Mouse (Mus musculus) neural tube, embryonic 13.5 days (tissue): ENCODE measurements at regions not wholly inside any gene's neighbourhood (a gene's known extent, or its start where the extent isn't known, plus 50 kb on each side); places are given as distances from the start of the nearest gene placed in this dataset.

Experiments used
- ATAC-seq: fragments of 200-750 bp; cut with Nextera tagmentation; 2 replicates; pipeline ENCODE4 v1.8.0; 2017; ENCODE audit warnings: low read depth, mild to moderate bottlenecking, moderate TSS enrichment, moderate library complexity
- H3K27ac ChIP-seq: fragments of 300-500 bp; sonication (generic); replicated peaks from 2 replicates; pipeline ENCODE4 v1.5.1; 2015; ENCODE audit warnings: moderate library complexity, mild to moderate bottlenecking, inconsistent platforms
- H3K27me3 ChIP-seq: fragments of 300-500 bp; sonication (generic); 2 replicates; pipeline ENCODE4 v1.6.1; 2015; ENCODE audit warnings: mild to moderate bottlenecking, inconsistent platforms
- H3K36me3 ChIP-seq: fragments of 300-500 bp; sonication (generic); 2 replicates; pipeline ENCODE4 v1.6.1; 2015; ENCODE audit warnings: mild to moderate bottlenecking, inconsistent platforms
- H3K4me1 ChIP-seq: fragments of 300-500 bp; sonication (generic); replicated peaks from 2 replicates; pipeline ENCODE4 v1.6.1; 2015; ENCODE audit warnings: inconsistent platforms
- H3K4me2 ChIP-seq: fragments of 300-500 bp; sonication (generic); 2 replicates; pipeline ENCODE4 v1.6.1; 2015; ENCODE audit warnings: inconsistent platforms, mild to moderate bottlenecking, moderate library complexity
- H3K4me3 ChIP-seq: fragments of 300-500 bp; sonication (generic); 2 replicates; pipeline ENCODE4 v1.5.1; 2015; ENCODE audit warnings: mild to moderate bottlenecking, inconsistent platforms
- H3K9ac ChIP-seq: fragments of 300-500 bp; sonication (generic); 2 replicates; pipeline ENCODE4 v1.6.1; 2015; ENCODE audit warnings: moderate library complexity, mild to moderate bottlenecking, inconsistent platforms
- H3K9me3 ChIP-seq: fragments of 300-500 bp; sonication (generic); 2 replicates; pipeline ENCODE4 v1.6.1; 2016; ENCODE audit warnings: inconsistent platforms
- WGBS: fragments of 180-500 bp; shearing (Covaris S2); methylation state at CpG from one replicate; pipeline ENCODE4 v1.1.7; 2015; 5-methylcytosine and 5-hydroxymethylcytosine counted together

GRCm38 (mm10) chr4:73542331-73542730 is 65.3 kb upstream of the Gm11238 start:
- H3K4me3 ChIP-seq: no peak overlapping the region
- 88% methylated on average over 5 of the region's 5 CpGs for WGBS
- H3K9me3 ChIP-seq: no peaks in the 10 kb centered on the region
- H3K27me3 ChIP-seq: no peaks in the 10 kb centered on the region
- no peak for ATAC-seq
- no peaks in the 10 kb centered on the region for H3K4me1 ChIP-seq
- H3K27ac ChIP-seq: no peak overlapping the region
- no peak overlapping the region for H3K4me2 ChIP-seq
- H3K36me3 ChIP-seq: no peaks in the 10 kb centered on the region
- no peak overlapping the region for H3K9ac ChIP-seq

GRCm38 (mm10) chr4:73531604-73532003 is 76.1 kb upstream of the Gm11238 start:
- Histone ChIP-seq H3K27ac (no peak overlapping the region), H3K4me2 (no peak overlapping the region), H3K4me1 (no peaks in the 10 kb centered on the region), H3K9ac (no peak overlapping the region), H3K4me3 (no peak overlapping the region), H3K9me3 (peaks cover 3% of the 10 kb centered on the region; the same call in 1 of the 2 replicates), H3K27me3 (no peaks in the 10 kb centered on the region), H3K36me3 (no peaks in the 10 kb centered on the region)
- WGBS: 77% methylated on average over 1 of the region's 1 CpGs
- no peak for ATAC-seq

GRCm38 (mm10) chr4:73524579-73525208 is 83.0 kb upstream of the Gm11238 start:
- Histone ChIP-seq H3K9me3 (0 out of 2 replicates have a peak, but pooled peaks cover 3% of the 10 kb centered on the region), H3K9ac (no peak overlapping the region), H3K36me3 (no peaks in the 10 kb centered on the region), H3K4me1 (no peaks in the 10 kb centered on the region), H3K27ac (no peak overlapping the region), H3K4me3 (no peak overlapping the region), H3K4me2 (no peak overlapping the region), H3K27me3 (no peaks in the 10 kb centered on the region)
- peak; percentile 80 for ATAC-seq
- WGBS: 43% methylated on average over 1 of the region's 1 CpGs

GRCm38 (mm10) chr4:73518742-73519384 is 88.8 kb upstream of the Gm11238 start:
- no peak for ATAC-seq
- Histone ChIP-seq H3K4me2 (no peak overlapping the region), H3K4me3 (no peak overlapping the region), H3K9ac (no peak overlapping the region), H3K27ac (no peak overlapping the region), H3K4me1 (0 out of 2 replicates have a peak, but pooled peaks cover 5% of the 10 kb centered on the region), H3K27me3 (no peaks in the 10 kb centered on the region), H3K9me3 (0 out of 2 replicates have a peak, but pooled peaks cover 7% of the 10 kb centered on the region), H3K36me3 (no peaks in the 10 kb centered on the region)

GRCm38 (mm10) chr4:73517559-73517958 is 90.1 kb upstream of the Gm11238 start:
- no peaks in the 10 kb centered on the region for H3K36me3 ChIP-seq

GRCm38 (mm10) chr4:73516717-73517116 is 91.0 kb upstream of the Gm11238 start:
- no peak overlapping the region for H3K9ac ChIP-seq
- no peaks in the 10 kb centered on the region for H3K27me3 ChIP-seq
- 0 out of 2 replicates have a peak, but pooled peaks cover 7% of the 10 kb centered on the region for H3K9me3 ChIP-seq
- H3K4me1 ChIP-seq: 0 out of 2 replicates have a peak, but pooled peaks cover 5% of the 10 kb centered on the region
- no peak; the same call in 1 of the 2 replicates for ATAC-seq
- H3K36me3 ChIP-seq: no peaks in the 10 kb centered on the region
- H3K27ac ChIP-seq: no peak overlapping the region
- 49% methylated on average over 2 of the region's 2 CpGs for WGBS
- no peak overlapping the region for H3K4me3 ChIP-seq
- H3K4me2 ChIP-seq: no peak overlapping the region

More at GRCm38 (mm10) chr4:73517559-73517958, 90.1 kb upstream of the Gm11238 start:
- Histone ChIP-seq H3K27ac (no peak overlapping the region), H3K4me1 (0 out of 2 replicates have a peak, but pooled peaks cover 5% of the 10 kb centered on the region), H3K4me2 (no peak overlapping the region), H3K27me3 (no peaks in the 10 kb centered on the region), H3K9me3 (0 out of 2 replicates have a peak, but pooled peaks cover 7% of the 10 kb centered on the region), H3K9ac (no peak overlapping the region), H3K4me3 (no peak overlapping the region)
- no peak for ATAC-seq

- Histone ChIP-seq H3K4me2 (no peak overlapping the region), H3K4me3 (no peak overlapping the region), H3K4me1 (no peaks in the 10 kb centered on the region), H3K27me3 (no peaks in the 10 kb centered on the region), H3K27ac (no peak overlapping the region), H3K9me3 (no peaks in the 10 kb centered on the region), H3K9ac (no peak overlapping the region), H3K36me3 (no peaks in the 10 kb centered on the region)
- 84% methylated on average over 2 of the region's 2 CpGs for WGBS
- no peak for ATAC-seq
Observed at GRCm38 (mm10) chr4:73506860-73507259, 100.8 kb upstream of the Gm11238 start.

- WGBS: 3% methylated on average over 2 of the region's 2 CpGs
- peaks cover 3% of the 10 kb centered on the region; the same call in 1 of the 2 replicates for H3K27me3 ChIP-seq
- no peak overlapping the region for H3K4me2 ChIP-seq
- no peak overlapping the region for H3K9ac ChIP-seq
- H3K36me3 ChIP-seq: no peaks in the 10 kb centered on the region
- peak overlapping the region; percentile 64 for H3K27ac ChIP-seq
- no peak overlapping the region for H3K4me3 ChIP-seq
- peaks cover 19% of the 10 kb centered on the region for H3K4me1 ChIP-seq
- no peaks in the 10 kb centered on the region for H3K9me3 ChIP-seq
- ATAC-seq: peak; percentile 90
Observed at GRCm38 (mm10) chr4:73489199-73489598, 84.3 kb upstream of the Gm11487 start.

- peaks cover 3% of the 10 kb centered on the region; the same call in 1 of the 2 replicates for H3K27me3 ChIP-seq
- no peak overlapping the region for H3K4me2 ChIP-seq
- H3K4me1 ChIP-seq: peaks cover 19% of the 10 kb centered on the region
- no peak overlapping the region for H3K9ac ChIP-seq
- H3K27ac ChIP-seq: peak overlapping the region; percentile 64
- 9% methylated on average over 4 of the region's 4 CpGs for WGBS
- ATAC-seq: peak; percentile 98
- H3K4me3 ChIP-seq: no peak overlapping the region
- no peaks in the 10 kb centered on the region for H3K36me3 ChIP-seq
- no peaks in the 10 kb centered on the region for H3K9me3 ChIP-seq
Observed at GRCm38 (mm10) chr4:73488297-73489049, 83.6 kb upstream of the Gm11487 start.

GRCm38 (mm10) chr4:73467982-73468565 is 63.2 kb upstream of the Gm11487 start:
- H3K4me1 ChIP-seq: no peaks in the 10 kb centered on the region
- no peak overlapping the region for H3K4me3 ChIP-seq
- no peaks in the 10 kb centered on the region for H3K27me3 ChIP-seq
- H3K4me2 ChIP-seq: no peak overlapping the region
- no peak overlapping the region for H3K27ac ChIP-seq
- H3K9ac ChIP-seq: no peak overlapping the region
- ATAC-seq: no peak
- WGBS: 88% methylated on average over 1 of the region's 1 CpGs
- H3K36me3 ChIP-seq: no peaks in the 10 kb centered on the region
- H3K9me3 ChIP-seq: no peaks in the 10 kb centered on the region
